Mouse (Mus musculus) granulocyte monocyte progenitor cell, adult 5-6 weeks (primary cell): ENCODE results near the gene Cacna1c. TPM values are rescaled to one million over a fixed set of nuclear protein-coding genes. Genes with fewer than 3 reads are reported as not detected.

Experiments used
- ATAC-seq: replicated peaks from 2 replicates; pipeline ENCODE4 v1.8.0; 2016; ENCODE audit warnings: mild to moderate bottlenecking, moderate TSS enrichment, inconsistent platforms; ENCODE audit not compliant: poor library complexity, severe bottlenecking
- total RNA-seq, 2 experiments: library from RNA; stranded (forward) in 1 of 2; stranded (reverse) in 1 of 2; fragments of 200-712, 200-1000 nt in 1 of 2; fragments of >200 nt in 1 of 2; fragmentation: Nextera tagmentation in 1 of 2; gene quantifications; 2 replicates each; pipeline ENCODE4 v1.2.3; 2014 to 2017

The Cacna1c gene
- total RNA-seq (2014; fragmentation: Nextera tagmentation) (not detected in 2 replicates), total RNA-seq (2017) (not detected in 2 replicates)

GRCm38 (mm10) chr6:119196382-119197305 is at the start of gene Cacna1c:
Cacna1c (minus strand) TSS chr6:119196418.
- no peak for ATAC-seq

GRCm38 (mm10) chr6:119240871-119241705 is 44.9 kb upstream of the Cacna1c start:
- no peak for ATAC-seq

GRCm38 (mm10) chr6:119240256-119240655 is 44.0 kb upstream of the Cacna1c start:
- ATAC-seq: no peak

GRCm38 (mm10) chr6:119239341-119240005 is 43.3 kb upstream of the Cacna1c start:
- no peak for ATAC-seq

- no peak for ATAC-seq
These were observed 41.3 kb upstream of the Cacna1c start for GRCm38 (mm10) chr6:119237427-119237989.

GRCm38 (mm10) chr6:119236241-119236640 is 40.0 kb upstream of the Cacna1c start, which contains the start of gene Cacna2d4:
Cacna2d4 (plus strand) TSS chr6:119236526.
- no peak for ATAC-seq

- no peak for ATAC-seq
These were observed 39.2 kb upstream of the Cacna1c start for GRCm38 (mm10) chr6:119235441-119235840.

- ATAC-seq: no peak
These were observed 36.8 kb upstream of the Cacna1c start for GRCm38 (mm10) chr6:119233066-119233465.

- no peak for ATAC-seq
These were observed 32.8 kb upstream of the Cacna1c start for GRCm38 (mm10) chr6:119228861-119229603.

GRCm38 (mm10) chr6:119227001-119227400 is 30.8 kb upstream of the Cacna1c start:
- no peak for ATAC-seq

- ATAC-seq: no peak
These were observed 29.5 kb upstream of the Cacna1c start for GRCm38 (mm10) chr6:119225731-119226130.

- ATAC-seq: no peak
These were observed 29.0 kb upstream of the Cacna1c start for GRCm38 (mm10) chr6:119225226-119225625.

GRCm38 (mm10) chr6:119224451-119225195 is 28.4 kb upstream of the Cacna1c start:
- ATAC-seq: no peak

GRCm38 (mm10) chr6:119220297-119220696 is 24.1 kb upstream of the Cacna1c start:
- peak; percentile 91 for ATAC-seq

GRCm38 (mm10) chr6:119219237-119219870 is 23.1 kb upstream of the Cacna1c start:
- no peak for ATAC-seq

- ATAC-seq: no peak
These were observed 22.4 kb upstream of the Cacna1c start for GRCm38 (mm10) chr6:119218591-119218990.

- no peak for ATAC-seq
These were observed 21.4 kb upstream of the Cacna1c start for GRCm38 (mm10) chr6:119217661-119218060.

- ATAC-seq: no peak
These were observed 18.9 kb upstream of the Cacna1c start for GRCm38 (mm10) chr6:119215040-119215613.
